Mouse (Mus musculus) heart, adult 2 months (tissue): ENCODE measurements around the gene Macrod2. TPM values are rescaled to one million over a fixed set of nuclear protein-coding genes. Genes with fewer than 3 reads are reported as not detected.

Experiments used
- DNase-seq, 2 experiments: peaks; one replicate each; pipeline ENCODE4 v3.0.0; 2021
- H3K27ac ChIP-seq: fragments of 200-600 bp; 2 replicates; pipeline ENCODE4 v1.8.1; 2022
- H3K27me3 ChIP-seq: fragments of 200-500 bp; 2 replicates; pipeline ENCODE4 v1.6.1; 2012; ENCODE audit warnings: mild to moderate bottlenecking, low read length, inconsistent platforms, mixed read lengths; ENCODE audit not compliant: control insufficient read depth, insufficient read depth
- H3K36me3 ChIP-seq: fragments of 200-500 bp; 2 replicates; pipeline ENCODE4 v1.6.1; 2012; ENCODE audit warnings: low read length, inconsistent platforms; ENCODE audit not compliant: control insufficient read depth, insufficient read depth
- H3K4me1 ChIP-seq: fragments of 200-500 bp; 2 replicates; pipeline ENCODE4 v1.6.1; 2011; ENCODE audit warnings: low read length; ENCODE audit not compliant: control insufficient read depth, insufficient read depth
- H3K4me3 ChIP-seq: fragments of 200-600 bp; 2 replicates; pipeline ENCODE4 v1.8.1; 2022
- H3K79me2 ChIP-seq: fragments of 200-500 bp; replicated peaks from 2 replicates; pipeline ENCODE4 v1.6.1; 2012; ENCODE audit warnings: mild to moderate bottlenecking, inconsistent platforms, low read length, moderate library complexity, mixed read lengths; ENCODE audit not compliant: control insufficient read depth, insufficient read depth
- H3K9ac ChIP-seq: fragments of 200-500 bp; 2 replicates; pipeline ENCODE4 v1.6.1; 2012; ENCODE audit warnings: low read depth, mild to moderate bottlenecking, control low read depth, inconsistent platforms, low read length, mixed read lengths
- CTCF ChIP-seq: fragments of 200-600 bp; IDR thresholded peaks from 2 replicates; pipeline ENCODE4 v1.8.1; 2022; ENCODE audit warnings: antibody characterized with exemption, mild to moderate bottlenecking, moderate library complexity
- EP300 ChIP-seq: fragments of 200-500 bp; IDR thresholded peaks from 2 replicates; pipeline ENCODE4 v1.6.1; 2011; ENCODE audit warnings: low read depth, low read length, control low read depth; ENCODE audit not compliant: insufficient read depth
- POLR2A ChIP-seq: fragments of 200-500 bp; IDR thresholded peaks from 2 replicates; pipeline ENCODE4 v1.6.1; 2011; ENCODE audit warnings: mild to moderate bottlenecking, low read depth, low read length, control low read depth; ENCODE audit not compliant: insufficient read depth
- WGBS: fragments of 180-500 bp; shearing (Covaris S2); methylation state at CpG from one replicate; pipeline ENCODE4 v1.1.7; 2018; 5-methylcytosine and 5-hydroxymethylcytosine counted together
- intact Hi-C: fragments of 180-260 bp; cut with DNase I; formaldehyde crosslinking; loops from one replicate; pipeline ENCODE4 v1.15.1; 2025
- polyA plus RNA-seq: library from polyadenylated mRNA; depleted of rRNA; stranded (reverse); fragments of >200 nt; gene quantifications from 2 replicates; pipeline ENCODE4 v1.2.3, GENCODE M21; 2012
- total RNA-seq, 2 experiments: library from RNA; stranded (reverse); gene quantifications; 2 replicates each; pipeline ENCODE4 v1.2.3; 2021

Gene Macrod2
- total and polyA plus RNA-seq, 3 experiments = 2.3 to 9.7 (median 8.5) TPM

GRCm38 (mm10) chr2:141391229-141391628, 996.1 kb downstream of the Macrod2 start:
- no peak for DNase-seq
- Histone ChIP-seq H3K4me3 (no peak overlapping the region), H3K36me3 (no peaks in the 10 kb centered on the region), H3K79me2 (no peaks in the 10 kb centered on the region), H3K27me3 (no peaks in the 10 kb centered on the region), H3K4me1 (no peaks in the 10 kb centered on the region), H3K27ac (no peak overlapping the region), H3K9ac (no peak overlapping the region)
- intact Hi-C loops = no loop called here
- WGBS = 55% methylated on average over 4 of the region's 4 CpGs
- no peak for TF ChIP-seq EP300
- no peak for TF ChIP-seq CTCF
- no peak for TF ChIP-seq POLR2A

DNA sequence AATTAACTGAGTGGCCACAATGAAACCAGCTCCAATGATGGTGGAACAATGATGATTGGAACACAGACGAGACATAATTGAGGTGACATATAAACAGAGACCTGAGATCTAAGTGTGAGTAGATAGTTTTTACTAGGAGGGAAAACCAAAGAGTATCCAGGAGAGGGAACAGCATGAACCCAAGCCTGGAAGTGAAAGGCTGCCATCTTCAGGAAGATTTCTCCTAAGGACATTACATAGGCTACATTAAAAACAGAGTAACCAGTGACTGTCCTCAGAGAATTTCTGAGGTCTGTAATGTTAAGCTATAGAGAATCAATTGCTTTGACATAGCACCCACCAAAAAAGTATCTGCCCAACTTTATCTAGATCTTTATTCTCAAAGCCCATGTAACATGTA, 999.7 kb downstream of the Macrod2 start:
- Histone ChIP-seq H3K79me2 (no peaks in the 10 kb centered on the region), H3K9ac (no peak overlapping the region), H3K4me1 (no peaks in the 10 kb centered on the region), H3K27me3 (no peaks in the 10 kb centered on the region), H3K27ac (no peak overlapping the region), H3K36me3 (no peaks in the 10 kb centered on the region), H3K4me3 (no peak overlapping the region)
- 37% methylated on average over 1 of the region's 1 CpGs for WGBS
- no peak for DNase-seq
- TF ChIP-seq CTCF = peak; percentile 50
- TF ChIP-seq EP300 = no peak
- intact Hi-C loops = no loop called here

DNA sequence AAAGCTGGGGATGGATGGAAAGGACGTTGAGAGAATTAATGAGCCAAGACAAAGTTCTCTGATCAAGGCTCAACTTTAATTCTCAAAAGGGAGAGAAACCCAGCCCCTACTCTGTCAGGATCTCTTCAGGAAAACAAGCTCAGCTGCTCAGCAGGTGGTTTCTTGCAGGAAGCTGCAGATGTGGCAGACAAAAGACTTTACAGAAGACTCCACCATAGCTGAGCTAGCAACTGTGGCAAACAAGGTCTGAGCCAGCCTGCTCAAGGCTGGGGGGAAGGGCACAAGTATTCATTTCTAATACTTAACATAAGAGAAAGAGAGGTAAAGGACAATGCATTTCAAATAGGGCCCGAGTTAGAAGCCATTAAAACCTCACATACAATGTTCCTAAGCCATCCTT, 1013.7 kb downstream of the Macrod2 start:
- H3K4me1 ChIP-seq = no peaks in the 10 kb centered on the region
- H3K27ac ChIP-seq = no peak overlapping the region
- no peak for DNase-seq
- no peaks in the 10 kb centered on the region for H3K27me3 ChIP-seq
- no peaks in the 10 kb centered on the region for H3K79me2 ChIP-seq
- no peak overlapping the region for H3K4me3 ChIP-seq
- WGBS = 38% methylated on average over 2 of the region's 2 CpGs
- no peak for TF ChIP-seq EP300
- no peak for TF ChIP-seq POLR2A
- no peak for TF ChIP-seq CTCF
- no peak overlapping the region for H3K9ac ChIP-seq
- no peaks in the 10 kb centered on the region for H3K36me3 ChIP-seq
- intact Hi-C loops = no loop called here

DNA sequence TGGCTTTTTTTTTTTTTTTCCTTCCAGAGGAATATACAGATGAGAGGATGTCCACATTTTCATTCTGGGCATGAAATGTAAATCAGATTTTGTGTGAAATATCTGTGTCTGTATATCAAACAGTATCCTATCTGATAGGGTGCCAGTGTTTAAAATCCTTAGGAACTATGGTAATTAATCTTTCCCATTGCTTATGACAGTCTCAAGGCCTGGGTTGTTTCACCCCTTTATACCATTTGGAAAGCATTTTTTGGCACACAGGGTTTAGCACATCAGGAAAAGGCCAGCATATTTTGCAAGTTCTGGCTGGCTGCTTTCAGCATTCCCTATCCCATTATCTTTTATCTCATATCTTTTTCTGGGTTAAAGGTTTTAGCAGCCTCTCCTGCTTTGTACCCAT, 1021.3 kb downstream of the Macrod2 start:
- H3K36me3 ChIP-seq = no peaks in the 10 kb centered on the region
- H3K27me3 ChIP-seq = no peaks in the 10 kb centered on the region
- TF ChIP-seq CTCF = no peak
- no peak for TF ChIP-seq EP300
- TF ChIP-seq POLR2A = no peak
- H3K4me3 ChIP-seq = no peak overlapping the region
- no peaks in the 10 kb centered on the region for H3K4me1 ChIP-seq
- no peaks in the 10 kb centered on the region for H3K79me2 ChIP-seq
- H3K9ac ChIP-seq = no peak overlapping the region
- DNase-seq = no peak
- intact Hi-C loops = no loop called here
- H3K27ac ChIP-seq = no peak overlapping the region

- no peaks in the 10 kb centered on the region for H3K4me1 ChIP-seq
- DNase-seq = no peak
- TF ChIP-seq EP300 (no peak), CTCF (no peak), POLR2A (no peak)
- no peaks in the 10 kb centered on the region for H3K79me2 ChIP-seq
- WGBS = 58% methylated on average over 8 of the region's 8 CpGs
- intact Hi-C loops = no loop called here
- H3K27ac ChIP-seq = no peak overlapping the region
- no peak overlapping the region for H3K4me3 ChIP-seq
- H3K9ac ChIP-seq = no peak overlapping the region
- no peaks in the 10 kb centered on the region for H3K27me3 ChIP-seq
- H3K36me3 ChIP-seq = no peaks in the 10 kb centered on the region
These were observed 1021.9 kb downstream of the Macrod2 start for GRCm38 (mm10) chr2:141416855-141417544.

GRCm38 (mm10) chr2:141419806-141420205, 1024.7 kb downstream of the Macrod2 start:
- 22% methylated on average over 1 of the region's 1 CpGs for WGBS
- H3K36me3 ChIP-seq = no peaks in the 10 kb centered on the region
- H3K79me2 ChIP-seq = no peaks in the 10 kb centered on the region
- intact Hi-C loops = no loop called here
- DNase-seq = no peak
- no peak overlapping the region for H3K27ac ChIP-seq
- H3K4me1 ChIP-seq = no peaks in the 10 kb centered on the region
- H3K9ac ChIP-seq = no peak overlapping the region
- TF ChIP-seq CTCF (no peak), POLR2A (no peak), EP300 (no peak)
- no peaks in the 10 kb centered on the region for H3K27me3 ChIP-seq
- no peak overlapping the region for H3K4me3 ChIP-seq
